Mouse (Mus musculus): ENCODE measurements around the gene Lingo2.

- TF ChIP-seq POLR2A (IDR thresholded peaks at IDR 0.05; ENCODE audit: extremely low read depth, insufficient read depth, low read length) (no peak), CTCF (IDR thresholded peaks at IDR 0.05; ENCODE audit: extremely low read depth, insufficient read depth, low read length) (no peak)
These were observed 781.4 kb downstream of the Lingo2 start for GRCm38 (mm10) chr4:36170099-36170498.

Measured in cortical plate, adult 2 months (tissue).